Mouse (Mus musculus) heart, embryonic 13.5 days (tissue): ENCODE measurements around the gene Pxn. TPM values are rescaled to one million over a fixed set of nuclear protein-coding genes. Genes with fewer than 3 reads are reported as not detected.
A peak's percentile ranks its signal among the peaks of the same experiment; 100 is the strongest.

ENCODE experiments used
- ATAC-seq: fragments of 200-750 bp; cut with Nextera tagmentation; 2 replicates; pipeline ENCODE4 v1.8.0; 2017; ENCODE audit warnings: moderate TSS enrichment; ENCODE audit not compliant: insufficient number of reproducible peaks, low FRiP score, low TSS enrichment; ENCODE audit errors: extremely low read depth
- H3K27ac ChIP-seq: fragments of 300-500 bp; sonication (generic); replicated peaks from 2 replicates; pipeline ENCODE4 v1.5.1; 2015; ENCODE audit warnings: moderate library complexity, mild to moderate bottlenecking, inconsistent platforms
- H3K27me3 ChIP-seq: fragments of 300-500 bp; sonication (generic); replicated peaks from 2 replicates; pipeline ENCODE4 v1.6.1; 2015; ENCODE audit warnings: mild to moderate bottlenecking, inconsistent platforms
- H3K36me3 ChIP-seq: fragments of 300-500 bp; sonication (generic); 2 replicates; pipeline ENCODE4 v1.6.1; 2015; ENCODE audit warnings: mild to moderate bottlenecking, inconsistent platforms
- H3K4me1 ChIP-seq: fragments of 300-500 bp; sonication (generic); 2 replicates; pipeline ENCODE4 v1.6.1; 2015; ENCODE audit warnings: inconsistent platforms
- H3K4me2 ChIP-seq: fragments of 300-500 bp; sonication (generic); 2 replicates; pipeline ENCODE4 v1.6.1; 2015; ENCODE audit warnings: inconsistent platforms, mild to moderate bottlenecking, moderate library complexity
- H3K4me3 ChIP-seq: fragments of 300-500 bp; sonication (generic); 2 replicates; pipeline ENCODE4 v1.5.1; 2015; ENCODE audit warnings: moderate library complexity, mild to moderate bottlenecking, inconsistent platforms
- H3K9ac ChIP-seq: fragments of 300-500 bp; sonication (generic); 2 replicates; pipeline ENCODE4 v1.6.1; 2015; ENCODE audit warnings: inconsistent platforms, mild to moderate bottlenecking, moderate library complexity
- H3K9me3 ChIP-seq: fragments of 300-500 bp; sonication (generic); 2 replicates; pipeline ENCODE4 v1.6.1; 2016; ENCODE audit warnings: inconsistent platforms
- WGBS: fragments of 180-500 bp; shearing (Covaris S2); methylation state at CpG from one replicate; pipeline ENCODE4 v1.1.7; 2015; ENCODE audit warnings: mixed read lengths; 5-methylcytosine and 5-hydroxymethylcytosine counted together
- polyA plus RNA-seq: library from polyadenylated mRNA; unstranded; fragments of >200 nt; fragmentation: Nextera tagmentation; extraction: Ambion mirVana; gene quantifications from 2 replicates; pipeline ENCODE4 v1.2.1, GENCODE M21; 2015

Gene Pxn
- polyA plus RNA-seq, 1 experiment from 2014 or later = 31.7 TPM

- peaks cover 51% of the 10 kb centered on the region for H3K36me3 ChIP-seq
- peak within 1 kb of the TSS; percentile 90 for H3K4me3 ChIP-seq
- peak within 1 kb of the TSS; percentile 89 for H3K4me2 ChIP-seq
- no peaks in the 10 kb centered on the region for H3K9me3 ChIP-seq
- peak; percentile 98 for ATAC-seq
- peak within 1 kb of the TSS; percentile 99 for H3K9ac ChIP-seq
- peak within 1 kb of the TSS; percentile 87 for H3K27ac ChIP-seq
- H3K4me1 ChIP-seq = peaks cover 41% of the 10 kb centered on the region
- under 1% methylated on average over 78 of the region's 78 CpGs for WGBS
- no peaks in the 10 kb centered on the region for H3K27me3 ChIP-seq
These were observed 53.0 kb downstream of the Pxn start, which contains the start of gene Rplp0 for GRCm38 (mm10) chr5:115559237-115560101. Gene Rplp0 (plus strand): TSS chr5:115559467.

DNA sequence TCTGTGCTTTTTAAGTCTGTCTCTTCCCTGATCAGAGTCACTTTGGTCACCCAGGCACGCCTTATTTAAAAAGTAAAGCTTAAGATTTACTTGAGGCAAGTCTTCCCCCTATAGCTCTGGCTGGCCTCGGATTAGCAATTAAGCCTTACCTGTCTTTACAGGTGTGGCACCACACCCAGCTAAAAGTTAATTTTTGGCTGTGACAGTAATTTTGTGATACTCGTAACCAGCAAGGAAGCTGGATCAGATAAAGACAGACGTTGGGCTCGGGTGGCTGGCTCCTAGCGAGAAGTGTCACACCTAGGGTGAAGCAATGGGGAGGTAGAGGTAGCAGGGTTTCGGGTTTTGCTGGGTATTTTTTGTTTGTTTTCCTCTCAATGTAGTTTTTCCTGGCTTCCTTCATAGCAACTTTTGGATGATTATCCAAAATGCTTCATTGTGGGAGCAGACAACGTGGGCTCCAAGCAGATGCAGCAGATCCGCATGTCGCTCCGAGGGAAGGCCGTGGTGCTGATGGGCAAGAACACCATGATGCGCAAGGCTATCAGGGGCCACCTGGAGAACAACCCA lies 53.9 kb downstream of the Pxn start:
- Histone ChIP-seq H3K4me3 (peak overlapping the region; percentile 90), H3K4me2 (peak overlapping the region; percentile 89), H3K9me3 (no peaks in the 10 kb centered on the region), H3K9ac (peak overlapping the region; percentile 99), H3K27ac (peak overlapping the region; percentile 87; the same call in 1 of the 2 replicates), H3K4me1 (peaks cover 46% of the 10 kb centered on the region), H3K27me3 (no peaks in the 10 kb centered on the region), H3K36me3 (peaks cover 41% of the 10 kb centered on the region)
- ATAC-seq = no peak
- WGBS = 25% methylated on average over 13 of the region's 13 CpGs

DNA sequence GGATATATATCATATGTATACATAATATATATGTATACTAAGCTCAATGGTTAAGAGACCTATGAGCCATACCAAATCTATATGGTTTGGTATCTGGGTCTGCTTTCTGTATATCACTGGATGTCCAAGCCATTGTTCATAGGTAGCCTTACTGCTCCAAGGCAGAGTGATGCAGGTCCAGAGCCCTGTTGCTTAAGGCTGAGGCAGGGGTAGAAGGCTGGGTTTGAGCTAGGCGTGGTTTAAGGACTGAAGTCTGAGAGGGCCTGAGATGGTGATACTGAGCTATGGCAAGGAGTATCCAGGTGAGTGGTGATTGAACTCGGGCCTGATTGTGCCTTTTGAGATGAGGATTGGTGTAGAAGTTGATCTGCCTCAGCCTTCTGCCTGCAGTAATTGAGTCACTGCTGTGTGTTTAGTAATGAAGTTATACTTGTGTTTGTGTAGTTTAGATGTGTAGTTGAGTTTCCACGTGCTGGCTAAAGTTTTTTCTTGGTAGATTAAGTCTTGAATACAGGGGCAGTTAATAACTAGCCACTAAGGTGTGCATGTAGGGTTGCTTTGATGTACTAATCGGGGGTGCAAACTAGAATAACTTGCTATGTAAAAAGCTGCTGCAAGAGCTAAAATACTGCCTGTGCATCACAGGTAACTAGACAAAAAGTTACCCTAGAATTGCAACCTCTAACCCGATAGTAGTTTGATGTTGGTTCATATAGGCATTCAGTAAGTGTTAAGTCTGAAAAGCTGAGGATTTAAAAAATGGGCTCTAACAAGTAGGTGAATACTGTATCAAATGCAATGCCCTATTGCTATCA lies 57.5 kb downstream of the Pxn start:
- Histone ChIP-seq H3K27me3 (no peaks in the 10 kb centered on the region), H3K4me3 (peak overlapping the region; percentile 98), H3K4me2 (peak overlapping the region; percentile 84), H3K4me1 (peaks cover 70% of the 10 kb centered on the region), H3K9ac (peak overlapping the region; percentile 98), H3K36me3 (peaks cover 40% of the 10 kb centered on the region), H3K9me3 (no peaks in the 10 kb centered on the region), H3K27ac (peak overlapping the region; percentile 73; the same call in 1 of the 2 replicates)
- 46% methylated on average over 5 of the region's 5 CpGs for WGBS
- ATAC-seq = no peak

- peak within 1 kb of the TSS; percentile 84 for H3K4me2 ChIP-seq
- 3% methylated on average over 55 of the region's 55 CpGs for WGBS
- H3K9me3 ChIP-seq = no peaks in the 10 kb centered on the region
- peak within 1 kb of the TSS; percentile 98 for H3K9ac ChIP-seq
- ATAC-seq = peak; percentile 74
- no peaks in the 10 kb centered on the region for H3K27me3 ChIP-seq
- H3K4me1 ChIP-seq = peaks cover 78% of the 10 kb centered on the region
- H3K27ac ChIP-seq = peak within 1 kb of the TSS; percentile 73
- peak within 1 kb of the TSS; percentile 98 for H3K4me3 ChIP-seq
- peaks cover 40% of the 10 kb centered on the region for H3K36me3 ChIP-seq
These were observed 58.4 kb downstream of the Pxn start, which contains the start of gene Gcn1l1 for GRCm38 (mm10) chr5:115564737-115565393. Gene Gcn1l1 (plus strand): TSS chr5:115565254.

GRCm38 (mm10) chr5:115565403-115565802 lies 58.9 kb downstream of the Pxn start:
- ATAC-seq = no peak
- H3K9ac ChIP-seq = peak overlapping the region; percentile 98
- peak overlapping the region; percentile 73 for H3K27ac ChIP-seq
- H3K4me3 ChIP-seq = peak overlapping the region; percentile 98
- H3K36me3 ChIP-seq = peaks cover 39% of the 10 kb centered on the region
- H3K27me3 ChIP-seq = no peaks in the 10 kb centered on the region
- H3K9me3 ChIP-seq = no peaks in the 10 kb centered on the region
- H3K4me1 ChIP-seq = peaks cover 74% of the 10 kb centered on the region
- under 1% methylated on average over 33 of the region's 46 CpGs for WGBS
- H3K4me2 ChIP-seq = peak overlapping the region; percentile 84

GRCm38 (mm10) chr5:115568681-115569080 lies 62.2 kb downstream of the Pxn start:
- Histone ChIP-seq H3K27ac (peak overlapping the region; percentile 39), H3K36me3 (peaks cover 35% of the 10 kb centered on the region), H3K9me3 (no peaks in the 10 kb centered on the region), H3K4me2 (no peak overlapping the region), H3K27me3 (no peaks in the 10 kb centered on the region), H3K9ac (peak overlapping the region; percentile 40; the same call in 1 of the 2 replicates), H3K4me1 (peaks cover 71% of the 10 kb centered on the region), H3K4me3 (no peak overlapping the region)
- ATAC-seq = no peak
- 57% methylated on average over 10 of the region's 10 CpGs for WGBS

DNA sequence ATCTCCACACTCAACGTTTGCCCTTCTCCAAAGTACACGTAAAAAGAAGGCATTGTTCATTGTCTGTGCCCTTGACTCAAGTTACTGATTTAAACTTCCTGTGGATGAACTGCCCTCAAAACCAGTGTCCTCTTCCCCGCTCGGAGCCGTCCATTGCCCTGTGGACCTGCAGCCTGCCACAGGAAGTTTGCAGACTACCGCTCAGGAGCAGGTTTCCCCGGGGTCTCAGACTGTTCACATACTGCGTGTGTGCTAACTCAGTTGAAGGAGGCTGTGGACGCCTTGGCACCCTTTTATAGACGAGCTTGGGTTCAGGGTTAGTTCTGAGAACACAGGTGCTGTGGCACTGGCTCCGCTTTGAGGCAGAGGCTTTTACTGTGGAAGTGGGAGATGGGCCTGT lies 62.8 kb downstream of the Pxn start:
- Histone ChIP-seq H3K4me3 (no peak overlapping the region), H3K9me3 (no peaks in the 10 kb centered on the region), H3K27me3 (no peaks in the 10 kb centered on the region), H3K4me2 (no peak overlapping the region), H3K9ac (no peak overlapping the region), H3K36me3 (peaks cover 35% of the 10 kb centered on the region), H3K27ac (peak overlapping the region; percentile 16), H3K4me1 (peaks cover 71% of the 10 kb centered on the region)
- 62% methylated on average over 11 of the region's 11 CpGs for WGBS
- ATAC-seq = no peak

- ATAC-seq = no peak
- no peaks in the 10 kb centered on the region for H3K27me3 ChIP-seq
- peaks cover 70% of the 10 kb centered on the region for H3K4me1 ChIP-seq
- no peaks in the 10 kb centered on the region for H3K9me3 ChIP-seq
- no peak overlapping the region for H3K4me3 ChIP-seq
- 90% methylated on average over 4 of the region's 4 CpGs for WGBS
- H3K36me3 ChIP-seq = peaks cover 39% of the 10 kb centered on the region
- H3K27ac ChIP-seq = peak overlapping the region; percentile 16; the same call in 1 of the 2 replicates
- no peak overlapping the region for H3K9ac ChIP-seq
- no peak overlapping the region for H3K4me2 ChIP-seq
These were observed 63.2 kb downstream of the Pxn start for GRCm38 (mm10) chr5:115569721-115570120.

- Histone ChIP-seq H3K27ac (peak overlapping the region; percentile 92; the same call in 1 of the 2 replicates), H3K4me2 (no peak overlapping the region), H3K9ac (no peak overlapping the region), H3K9me3 (no peaks in the 10 kb centered on the region), H3K4me3 (no peak overlapping the region), H3K27me3 (no peaks in the 10 kb centered on the region), H3K36me3 (peaks cover 53% of the 10 kb centered on the region), H3K4me1 (peaks cover 69% of the 10 kb centered on the region)
- ATAC-seq = no peak
- 93% methylated on average over 7 of the region's 7 CpGs for WGBS
These were observed 64.6 kb downstream of the Pxn start for GRCm38 (mm10) chr5:115571086-115571485.

DNA sequence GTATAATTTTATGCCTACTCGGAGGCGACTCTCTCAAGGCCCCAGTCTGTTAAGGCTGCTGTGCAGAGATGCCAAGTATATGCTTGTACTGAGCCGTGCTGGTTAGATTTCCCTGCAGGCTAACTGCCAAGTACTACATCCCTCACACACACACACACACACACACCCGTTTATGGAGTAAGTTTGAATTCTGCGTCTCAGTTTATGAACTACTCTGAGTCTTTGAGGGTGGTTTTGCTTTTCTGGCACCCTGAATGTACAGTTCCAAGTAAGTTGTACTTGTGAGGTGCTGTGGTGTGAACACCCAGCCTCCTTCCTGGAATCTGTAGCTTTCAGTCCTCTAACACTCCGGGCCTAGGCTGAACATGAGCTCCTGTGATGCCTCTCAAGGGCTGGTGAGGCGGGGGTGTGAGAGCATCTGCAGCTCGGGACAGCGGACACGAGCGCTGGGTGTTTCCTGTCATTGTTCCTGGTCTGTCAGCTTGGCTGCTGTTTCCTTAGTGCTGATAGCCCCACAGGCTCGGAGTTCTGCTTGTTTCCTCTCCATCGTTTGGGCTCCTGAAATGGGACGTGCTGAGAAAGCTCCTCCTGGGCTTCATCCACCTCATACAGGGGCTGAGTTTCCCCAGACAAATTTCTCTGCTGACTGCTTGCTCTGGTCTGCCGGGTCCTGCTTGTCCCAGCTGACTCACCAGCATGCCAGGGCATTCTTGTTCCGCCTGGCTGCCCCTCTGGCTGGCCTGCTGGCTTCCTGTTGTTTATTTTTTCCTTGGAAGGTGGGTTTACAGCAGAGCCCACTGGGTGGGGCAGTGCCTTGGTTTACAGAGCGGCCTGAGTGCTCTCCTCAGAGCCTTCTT lies 66.4 kb downstream of the Pxn start:
- no peaks in the 10 kb centered on the region for H3K9me3 ChIP-seq
- peak overlapping the region; percentile 92 for H3K27ac ChIP-seq
- no peak overlapping the region for H3K4me3 ChIP-seq
- 48% methylated on average over 17 of the region's 17 CpGs for WGBS
- H3K9ac ChIP-seq = peak overlapping the region; percentile 68
- no peaks in the 10 kb centered on the region for H3K27me3 ChIP-seq
- peaks cover 71% of the 10 kb centered on the region for H3K36me3 ChIP-seq
- H3K4me2 ChIP-seq = peak overlapping the region; percentile 20
- ATAC-seq = peak; percentile 49; the same call in 1 of the 2 replicates
- peaks cover 53% of the 10 kb centered on the region for H3K4me1 ChIP-seq
